Comparison of ENCODE assay signal across 17 mouse cellular contexts in genomic region chr13:54164462-54164861, GRCm38 (mm10).
"Had no signal": no experiment of that assay in that cellular context is flagged by ENCODE, and none has a peak within 500 bp of the region (broad histone marks: within the 10 kb centered on the region; RNA-seq: fewer than 3 reads in every experiment).

No protein-coding gene starts in this region.

- H3K9ac ChIP-seq: neural tube, embryonic 12.5 days; neural tube, embryonic 13.5 days; neural tube, embryonic 15.5 days; stomach, embryonic 15.5 days had no signal

- H3K9me3 ChIP-seq: neural tube, embryonic 12.5 days; neural tube, embryonic 13.5 days; neural tube, embryonic 15.5 days; stomach, embryonic 15.5 days had no signal

- H3K4me1 ChIP-seq: neural tube, embryonic 12.5 days; neural tube, embryonic 15.5 days; stomach, embryonic 15.5 days had no signal

- H3K4me3 ChIP-seq: neural tube, embryonic 12.5 days; neural tube, embryonic 13.5 days; neural tube, embryonic 15.5 days; stomach, embryonic 15.5 days had no signal

- H3K27ac ChIP-seq: neural tube, embryonic 12.5 days; neural tube, embryonic 13.5 days; neural tube, embryonic 15.5 days; stomach, embryonic 15.5 days; stomach, postnatal 0 days had no signal

- DNase-seq: retina, postnatal 1 day; right cerebral cortex, adult 18-20 months; right cerebral cortex, postnatal 14 days; right cerebral cortex, postnatal 25 days; right cerebral cortex, postnatal 4 days; spleen, adult 18-20 months; thymus, adult 18-20 months; thymus, adult 2 months; thymus, postnatal 14 days; thymus, postnatal 25 days; thymus, postnatal 36 days; thymus, postnatal 4 days had no signal

- H3K4me2 ChIP-seq: neural tube, embryonic 12.5 days; neural tube, embryonic 13.5 days; neural tube, embryonic 15.5 days; stomach, embryonic 15.5 days had no signal

- H3K27me3 ChIP-seq: neural tube, embryonic 12.5 days; neural tube, embryonic 13.5 days; neural tube, embryonic 15.5 days; stomach, embryonic 15.5 days had no signal

- H3K36me3 ChIP-seq: neural tube, embryonic 12.5 days; neural tube, embryonic 13.5 days; neural tube, embryonic 15.5 days; stomach, embryonic 15.5 days had no signal
